In genomic region chr14:17020603-17021356, GRCm38 (mm10) we compare ENCODE assay signal across 11 mouse cellular contexts.
DNase-seq lines count a peak whose midpoint lies in the region; ATAC-seq and TF ChIP-seq lines count a peak whose summit lies in the region.
"Had no signal": no experiment of that assay in that cellular context is flagged by ENCODE, and none has a peak within 500 bp of the region (broad histone marks: within the 10 kb centered on the region; RNA-seq: fewer than 3 reads in every experiment).

No protein-coding gene starts in this region.

- H3K9me3 ChIP-seq in intestine, embryonic 15.5 days, result no peaks in the 10 kb centered on the region
- no peaks in the 10 kb centered on the region for H3K9me3 ChIP-seq in intestine, postnatal 0 days (ENCODE audit: control insufficient read depth)
- no peaks in the 10 kb centered on the region for H3K9me3 ChIP-seq in midbrain, embryonic 14.5 days (ENCODE audit: control insufficient read depth, low read length)

- WGBS in intestine, embryonic 15.5 days, result 62% methylated on average over 4 of the region's 4 CpGs
- WGBS in intestine, postnatal 0 days, result 61% methylated on average over 4 of the region's 4 CpGs
- WGBS in midbrain, embryonic 14.5 days, result 10% methylated on average over 4 of the region's 4 CpGs

- TF ChIP-seq CTCF in intestine, postnatal 0 days (IDR thresholded peaks at IDR 0.05; ENCODE audit: low read depth), result no peak
- no peak for TF ChIP-seq CTCF in brain, embryonic 14.5 days (IDR thresholded peaks at IDR 0.05; ENCODE audit: borderline replicate concordance, extremely low read depth, insufficient read depth, insufficient read length)

- no peak overlapping the region for H3K4me3 ChIP-seq in intestine, embryonic 15.5 days (replicated peaks)
- H3K4me3 ChIP-seq in intestine, postnatal 0 days (ENCODE audit: low read depth, low read length), result no peak overlapping the region
- H3K4me3 ChIP-seq in midbrain, embryonic 14.5 days (replicated peaks; ENCODE audit: low read depth, low read length), result no peak overlapping the region
- H3K4me3 ChIP-seq: gastrocnemius, adult 2 months had no signal

- H3K4me1 ChIP-seq in intestine, embryonic 15.5 days (replicated peaks), result no peaks in the 10 kb centered on the region
- no peaks in the 10 kb centered on the region for H3K4me1 ChIP-seq in intestine, postnatal 0 days (replicated peaks; ENCODE audit: control insufficient read depth, insufficient read depth, low read length)
- H3K4me1 ChIP-seq in midbrain, embryonic 14.5 days (ENCODE audit: control insufficient read depth, insufficient read depth, low read length), result peaks cover 4% of the 10 kb centered on the region; the same call in 1 of the 2 replicates

- H3K36me3 ChIP-seq in intestine, embryonic 15.5 days, result no peaks in the 10 kb centered on the region
- no peaks in the 10 kb centered on the region for H3K36me3 ChIP-seq in intestine, postnatal 0 days (ENCODE audit: control insufficient read depth, insufficient read depth)
- H3K36me3 ChIP-seq in midbrain, embryonic 14.5 days (ENCODE audit: control insufficient read depth, insufficient read depth, low read length), result no peaks in the 10 kb centered on the region

- peak; percentile 39 for DNase-seq in brain, embryonic 14.5 days (ENCODE audit: low read depth)
- DNase-seq in midbrain, embryonic 14.5 days, result peak; percentile 16
- no peak for DNase-seq in spleen, adult 18-20 months
- DNase-seq in layer of hippocampus, postnatal 10 days (ENCODE audit: low spot score in 2 of 2), result no peak
- DNase-seq: gastrocnemius, adult 2 months; liver; lung, postnatal 10 days had no signal

- H3K9ac ChIP-seq in intestine, embryonic 15.5 days, result no peak overlapping the region
- no peak overlapping the region for H3K9ac ChIP-seq in intestine, postnatal 0 days (ENCODE audit: low read depth, low read length)
- H3K9ac ChIP-seq in midbrain, embryonic 14.5 days (replicated peaks; ENCODE audit: low read length), result no peak overlapping the region

- H3K27me3 ChIP-seq in intestine, embryonic 15.5 days (replicated peaks), result no peaks in the 10 kb centered on the region
- no peaks in the 10 kb centered on the region for H3K27me3 ChIP-seq in intestine, postnatal 0 days (replicated peaks; ENCODE audit: control insufficient read depth, insufficient read depth, low read length)
- no peaks in the 10 kb centered on the region for H3K27me3 ChIP-seq in midbrain, embryonic 14.5 days (ENCODE audit: control insufficient read depth, insufficient read depth, low read length)

- ATAC-seq in intestine, embryonic 15.5 days, result peak; percentile 53; the same call in 1 of the 2 replicates
- ATAC-seq in intestine, postnatal 0 days, result no peak
- 0 out of 2 replicates have a peak, but pooled peaks have one; percentile 17 for ATAC-seq in granulocyte monocyte progenitor cell, adult 5-6 weeks (replicated peaks; ENCODE audit: poor library complexity, severe bottlenecking)
- ATAC-seq in midbrain, embryonic 14.5 days (ENCODE audit: low FRiP score, low TSS enrichment), result peak; percentile 54; the same call in 1 of the 2 replicates

- no peak for TF ChIP-seq POLR2A in brain, embryonic 14.5 days (IDR thresholded peaks at IDR 0.05; ENCODE audit: borderline replicate concordance, extremely low read depth, insufficient read depth, insufficient read length, poor library complexity, severe bottlenecking)

- H3K27ac ChIP-seq in intestine, embryonic 15.5 days, result no peak overlapping the region
- no peak overlapping the region for H3K27ac ChIP-seq in intestine, postnatal 0 days (ENCODE audit: low read depth, low read length)
- no peak overlapping the region for H3K27ac ChIP-seq in midbrain, embryonic 14.5 days (replicated peaks; ENCODE audit: low read depth, low read length)
- H3K27ac ChIP-seq: gastrocnemius, adult 2 months had no signal

- H3K4me2 ChIP-seq in intestine, embryonic 15.5 days (replicated peaks), result no peak overlapping the region
- no peak overlapping the region for H3K4me2 ChIP-seq in intestine, postnatal 0 days (replicated peaks; ENCODE audit: low read depth)
- H3K4me2 ChIP-seq in midbrain, embryonic 14.5 days (ENCODE audit: low read length), result no peak overlapping the region
- H3K4me2 ChIP-seq: heart, embryonic 11.5 days had no signal

Comparison
In these comparisons a context has a peak if more than half of its experiments do, and no peak if none do; other contexts are left out.
1. DNase-seq: peak in brain, embryonic 14.5 days (single experiment) and midbrain, embryonic 14.5 days (single experiment); none in spleen, adult 18-20 months (0 of 2) and layer of hippocampus, postnatal 10 days (0 of 2).